Mouse (Mus musculus) embryonic facial prominence, embryonic 10.5 days (tissue): Measurements from ENCODE around the gene Plxdc1. TPM values are rescaled to one million over a fixed set of nuclear protein-coding genes. Genes with fewer than 3 reads are reported as not detected.
A peak's percentile ranks its signal among the peaks of the same experiment; 100 is the strongest.

Experiments
- DNase-seq: peaks from one replicate; pipeline ENCODE4 v3.0.0-alpha.2; 2017; ENCODE audit warnings: low spot score
- H3K27ac ChIP-seq: fragments of 300-500 bp; sonication (generic); replicated peaks from 2 replicates; pipeline ENCODE4 v1.5.1; 2016; ENCODE audit warnings: mild to moderate bottlenecking
- H3K27me3 ChIP-seq: fragments of 300-500 bp; sonication (generic); replicated peaks from 2 replicates; pipeline ENCODE4 v1.6.1; 2016; ENCODE audit warnings: low read depth, mild to moderate bottlenecking; ENCODE audit not compliant: poor library complexity, severe bottlenecking
- H3K36me3 ChIP-seq: fragments of 300-500 bp; sonication (generic); replicated peaks from 2 replicates; pipeline ENCODE4 v1.6.1; 2016; ENCODE audit warnings: mild to moderate bottlenecking, moderate library complexity
- H3K4me1 ChIP-seq: fragments of 300-500 bp; sonication (generic); 2 replicates; pipeline ENCODE4 v1.6.1; 2016
- H3K4me3 ChIP-seq: fragments of 300-500 bp; sonication (generic); 2 replicates; pipeline ENCODE4 v1.5.1; 2016; ENCODE audit warnings: mild to moderate bottlenecking, moderate library complexity
- H3K9me3 ChIP-seq: fragments of 300-500 bp; sonication (generic); 2 replicates; pipeline ENCODE4 v1.6.1; 2016; ENCODE audit warnings: mild to moderate bottlenecking
- WGBS: fragments of 180-500 bp; shearing (Covaris S2); methylation state at CpG from one replicate; pipeline ENCODE4 v1.1.7; 2016; 5-methylcytosine and 5-hydroxymethylcytosine counted together
- polyA plus RNA-seq: library from polyadenylated mRNA; unstranded; fragments of >200 nt; fragmentation: Nextera tagmentation; extraction: Ambion mirVana; gene quantifications from 2 replicates; pipeline ENCODE4 v1.2.1, GENCODE M21; 2016

Plxdc1 gene
- polyA plus RNA-seq, 1 experiment from 2014 or later = 0.07 TPM

DNA sequence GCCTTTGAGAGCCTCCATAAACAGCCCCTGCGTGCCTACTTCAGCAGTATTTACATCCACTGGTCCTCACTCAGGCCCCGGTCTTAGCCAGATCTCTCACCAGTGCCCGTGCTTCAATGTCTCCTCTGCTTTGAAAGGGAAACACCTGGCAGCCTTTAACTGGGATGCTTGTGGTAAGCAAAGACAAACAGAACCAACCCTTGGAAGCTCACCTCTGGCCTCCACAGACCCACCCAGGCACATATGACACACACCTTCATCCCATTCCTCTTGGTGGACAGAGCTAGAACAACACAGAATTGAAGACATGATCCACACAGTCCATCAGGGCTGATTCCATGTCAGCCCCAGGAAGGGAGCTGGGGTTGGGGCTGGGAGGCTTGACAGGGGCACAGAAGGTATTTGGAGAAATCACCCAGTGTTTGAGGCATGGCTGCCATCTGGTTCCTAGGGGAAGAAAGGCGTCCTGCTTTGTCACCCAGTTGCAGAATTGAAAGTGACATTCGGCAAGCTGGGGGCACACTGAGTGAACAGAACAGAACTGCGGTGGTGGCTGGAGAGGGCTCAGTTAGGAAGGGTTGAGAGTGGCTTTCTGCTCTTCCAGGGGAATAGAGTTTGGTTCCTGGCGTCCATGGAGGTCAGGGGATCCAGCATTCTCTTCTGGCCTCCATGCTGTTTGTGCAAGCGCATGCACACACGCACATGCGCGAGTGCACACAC, 12.0 kb upstream of the Plxdc1 start:
- Histone ChIP-seq H3K27ac (no peak overlapping the region), H3K27me3 (peaks cover 81% of the 10 kb centered on the region), H3K4me3 (no peak overlapping the region), H3K4me1 (peaks cover 55% of the 10 kb centered on the region), H3K9me3 (no peaks in the 10 kb centered on the region), H3K36me3 (no peaks in the 10 kb centered on the region)
- 81% methylated on average over 11 of the region's 11 CpGs for WGBS
- no peak for DNase-seq

DNA sequence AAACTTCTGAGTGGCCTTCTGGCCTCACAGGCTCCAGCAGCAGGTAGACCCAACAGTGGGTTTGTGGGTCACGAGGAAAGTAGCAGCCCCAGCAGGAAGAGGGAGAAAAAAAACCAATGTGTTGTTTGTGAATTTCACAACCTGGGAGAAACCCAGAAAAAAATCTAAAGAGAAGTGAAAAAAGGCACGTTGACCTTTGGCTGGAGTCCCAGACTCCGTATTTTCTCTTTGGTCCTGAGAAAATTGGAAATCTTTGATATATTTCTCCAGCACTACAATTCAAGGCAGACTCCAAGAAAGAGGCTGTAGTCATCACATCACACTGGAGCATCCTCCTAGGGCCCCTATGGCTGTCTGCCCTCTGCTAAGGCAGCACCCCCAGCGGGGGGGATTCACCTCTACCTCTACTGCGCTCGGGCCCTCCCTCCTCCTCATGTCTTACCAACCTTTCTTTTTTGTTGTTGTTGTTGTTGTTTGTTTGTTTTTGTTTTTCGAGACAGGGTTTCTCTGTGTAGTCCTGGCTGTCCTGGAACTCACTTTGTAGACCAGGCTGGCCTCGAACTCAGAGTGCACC, 11.2 kb upstream of the Plxdc1 start:
- DNase-seq = no peak
- 85% methylated on average over 8 of the region's 8 CpGs for WGBS
- peaks cover 73% of the 10 kb centered on the region for H3K27me3 ChIP-seq
- no peak overlapping the region for H3K27ac ChIP-seq
- H3K9me3 ChIP-seq = no peaks in the 10 kb centered on the region
- no peaks in the 10 kb centered on the region for H3K36me3 ChIP-seq
- peaks cover 48% of the 10 kb centered on the region for H3K4me1 ChIP-seq
- no peak overlapping the region for H3K4me3 ChIP-seq

GRCm38 (mm10) chr11:97996691-97997090, 10.4 kb upstream of the Plxdc1 start:
- no peak overlapping the region for H3K4me3 ChIP-seq
- H3K27me3 ChIP-seq = peaks cover 70% of the 10 kb centered on the region
- peaks cover 40% of the 10 kb centered on the region for H3K4me1 ChIP-seq
- 79% methylated on average over 1 of the region's 1 CpGs for WGBS
- no peaks in the 10 kb centered on the region for H3K9me3 ChIP-seq
- H3K36me3 ChIP-seq = no peaks in the 10 kb centered on the region
- DNase-seq = no peak
- no peak overlapping the region for H3K27ac ChIP-seq

GRCm38 (mm10) chr11:97995564-97996288, 9.5 kb upstream of the Plxdc1 start, which contains the start of gene Arl5c:
Gene Arl5c (minus strand): TSS chr11:97996181.
- Histone ChIP-seq H3K9me3 (no peaks in the 10 kb centered on the region), H3K4me1 (peaks cover 31% of the 10 kb centered on the region), H3K36me3 (no peaks in the 10 kb centered on the region), H3K4me3 (peak within 1 kb of the TSS; percentile 61), H3K27me3 (peaks cover 66% of the 10 kb centered on the region), H3K27ac (peak within 1 kb of the TSS; percentile 22; the same call in 1 of the 2 replicates)
- DNase-seq = peak; percentile 66
- WGBS = under 1% methylated on average over 26 of the region's 26 CpGs

GRCm38 (mm10) chr11:97994539-97995100, 8.4 kb upstream of the Plxdc1 start:
- peak overlapping the region; percentile 61 for H3K4me3 ChIP-seq
- no peaks in the 10 kb centered on the region for H3K36me3 ChIP-seq
- H3K4me1 ChIP-seq = peaks cover 32% of the 10 kb centered on the region
- no peak overlapping the region for H3K27ac ChIP-seq
- WGBS = 5% methylated on average over 13 of the region's 13 CpGs
- DNase-seq = peak; percentile 84
- H3K27me3 ChIP-seq = peaks cover 66% of the 10 kb centered on the region
- H3K9me3 ChIP-seq = no peaks in the 10 kb centered on the region

- H3K27me3 ChIP-seq = peaks cover 59% of the 10 kb centered on the region
- under 1% methylated on average over 26 of the region's 26 CpGs for WGBS
Observed at GRCm38 (mm10) chr11:97988530-97989096, 2.4 kb upstream of the Plxdc1 start.

GRCm38 (mm10) chr11:97987551-97988526, 1.6 kb upstream of the Plxdc1 start:
- H3K4me3 ChIP-seq = peak overlapping the region; percentile 90
- H3K36me3 ChIP-seq = no peaks in the 10 kb centered on the region
- H3K27me3 ChIP-seq = peaks cover 67% of the 10 kb centered on the region
- under 1% methylated on average over 42 of the region's 42 CpGs for WGBS
- no peaks in the 10 kb centered on the region for H3K9me3 ChIP-seq
- peak; percentile 94 for DNase-seq
- H3K4me1 ChIP-seq = peaks cover 32% of the 10 kb centered on the region
- H3K27ac ChIP-seq = peak overlapping the region; percentile 86

More at GRCm38 (mm10) chr11:97988530-97989096, 2.4 kb upstream of the Plxdc1 start:
- peaks cover 32% of the 10 kb centered on the region for H3K4me1 ChIP-seq
- H3K4me3 ChIP-seq = peak overlapping the region; percentile 90
- no peaks in the 10 kb centered on the region for H3K9me3 ChIP-seq
- peak overlapping the region; percentile 86 for H3K27ac ChIP-seq
- no peaks in the 10 kb centered on the region for H3K36me3 ChIP-seq
- peak; percentile 89 for DNase-seq

GRCm38 (mm10) chr11:97986738-97987465, 658 bp upstream of the Plxdc1 start:
- Histone ChIP-seq H3K36me3 (no peaks in the 10 kb centered on the region), H3K4me3 (peak overlapping the region; percentile 90), H3K9me3 (no peaks in the 10 kb centered on the region), H3K4me1 (peaks cover 32% of the 10 kb centered on the region), H3K27me3 (peaks cover 67% of the 10 kb centered on the region), H3K27ac (no peak overlapping the region)
- 26% methylated on average over 17 of the region's 17 CpGs for WGBS
- no peak for DNase-seq

GRCm38 (mm10) chr11:97983983-97984382, 2.3 kb downstream of the Plxdc1 start:
- Histone ChIP-seq H3K4me1 (peaks cover 37% of the 10 kb centered on the region), H3K9me3 (no peaks in the 10 kb centered on the region), H3K27ac (no peak overlapping the region), H3K4me3 (no peak overlapping the region), H3K27me3 (peaks cover 58% of the 10 kb centered on the region), H3K36me3 (no peaks in the 10 kb centered on the region)
- no peak for DNase-seq
- WGBS = 81% methylated on average over 1 of the region's 1 CpGs

DNA sequence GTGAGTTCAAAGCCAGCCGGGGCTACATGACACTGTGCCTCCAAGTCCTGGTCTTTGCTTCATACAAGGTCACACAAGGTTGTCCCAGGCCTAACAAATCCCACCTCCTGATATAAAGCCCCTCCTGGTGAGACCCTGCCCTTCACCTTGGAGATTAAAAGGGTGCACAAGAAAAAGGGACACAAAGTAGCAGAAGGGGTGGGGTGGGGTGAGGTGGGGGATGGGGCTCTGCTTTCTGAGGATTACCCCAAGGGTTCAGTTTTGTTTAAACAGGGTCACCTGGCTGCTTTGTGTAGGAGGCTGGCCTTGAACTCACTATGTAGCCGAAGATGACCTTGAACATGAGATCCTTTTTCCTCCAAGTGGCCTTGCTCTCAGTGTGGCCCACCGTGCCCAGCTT, 2.7 kb downstream of the Plxdc1 start:
- Histone ChIP-seq H3K27ac (no peak overlapping the region), H3K4me3 (no peak overlapping the region), H3K9me3 (no peaks in the 10 kb centered on the region), H3K4me1 (peaks cover 37% of the 10 kb centered on the region), H3K27me3 (peaks cover 61% of the 10 kb centered on the region), H3K36me3 (no peaks in the 10 kb centered on the region)
- DNase-seq = no peak
- 91% methylated on average over 3 of the region's 3 CpGs for WGBS

DNA sequence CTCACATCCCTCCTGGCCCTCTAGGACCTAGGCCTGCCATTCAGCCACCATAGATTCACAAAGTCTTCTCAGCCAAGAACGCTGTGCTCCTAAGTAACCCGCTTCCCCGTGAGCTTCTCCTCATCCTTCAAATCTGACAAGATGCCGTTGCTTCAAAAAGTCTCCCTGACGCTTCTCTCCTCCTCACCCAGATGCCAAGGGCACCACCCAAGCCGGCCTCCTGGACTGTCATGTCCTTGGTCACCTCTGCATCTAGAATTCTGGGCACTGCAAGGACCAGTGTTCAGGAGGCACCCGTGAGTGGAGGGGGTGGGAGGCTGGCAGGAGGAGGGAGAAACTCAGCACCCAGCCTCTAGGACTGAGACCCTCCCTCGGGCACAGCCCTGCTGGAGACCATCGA, 3.5 kb downstream of the Plxdc1 start:
- Histone ChIP-seq H3K27me3 (peaks cover 68% of the 10 kb centered on the region), H3K36me3 (no peaks in the 10 kb centered on the region), H3K4me3 (no peak overlapping the region), H3K27ac (no peak overlapping the region), H3K4me1 (peaks cover 43% of the 10 kb centered on the region), H3K9me3 (no peaks in the 10 kb centered on the region)
- DNase-seq = no peak
- WGBS = 85% methylated on average over 9 of the region's 9 CpGs
